Mouse (Mus musculus): Measurements from ENCODE around the gene Ltb4r1. TPM values are rescaled to one million over a fixed set of nuclear protein-coding genes. Genes with fewer than 3 reads are reported as not detected.

Ltb4r1 gene
- polyA plus RNA-seq, 1 experiment from 2014 or later: 0.88 TPM

GRCm38 (mm10) chr14:55723433-55723832, 42.3 kb upstream of the Ltb4r1 start:
- WGBS: 91% methylated on average over 7 of the region's 7 CpGs
- ATAC-seq (ENCODE audit: insufficient number of reproducible peaks, insufficient read depth, low FRiP score, low read depth): no peak
- no peak overlapping the region for H3K4me3 ChIP-seq (ENCODE audit: low read depth, low read length)
- H3K9ac ChIP-seq (replicated peaks; ENCODE audit: low read depth, low read length): no peak overlapping the region
- no peak overlapping the region for H3K27ac ChIP-seq (ENCODE audit: low read length)
- no peaks in the 10 kb centered on the region for H3K9me3 ChIP-seq (ENCODE audit: control insufficient read depth, low read depth, low read length)
- no peak overlapping the region for H3K4me2 ChIP-seq (replicated peaks; ENCODE audit: low read depth, low read length)
- H3K36me3 ChIP-seq (ENCODE audit: control insufficient read depth, insufficient read depth, low read length): peaks cover 3% of the 10 kb centered on the region; the same call in 1 of the 2 replicates
- H3K4me1 ChIP-seq (ENCODE audit: control insufficient read depth, insufficient read depth, low read length): no peaks in the 10 kb centered on the region
- H3K27me3 ChIP-seq (ENCODE audit: control insufficient read depth, insufficient read depth, low read length): no peaks in the 10 kb centered on the region

- no peak for ATAC-seq (ENCODE audit: insufficient number of reproducible peaks, insufficient read depth, low FRiP score, low read depth)
- no peaks in the 10 kb centered on the region for H3K9me3 ChIP-seq (ENCODE audit: control insufficient read depth, low read depth, low read length)
- H3K4me1 ChIP-seq (ENCODE audit: control insufficient read depth, insufficient read depth, low read length): no peaks in the 10 kb centered on the region
- no peaks in the 10 kb centered on the region for H3K27me3 ChIP-seq (ENCODE audit: control insufficient read depth, insufficient read depth, low read length)
- H3K36me3 ChIP-seq (ENCODE audit: control insufficient read depth, insufficient read depth, low read length): no peaks in the 10 kb centered on the region; the same call in 1 of the 2 replicates
- H3K9ac ChIP-seq (replicated peaks; ENCODE audit: low read depth, low read length): no peak overlapping the region
- 56% methylated on average over 8 of the region's 8 CpGs for WGBS
- no peak overlapping the region for H3K4me2 ChIP-seq (replicated peaks; ENCODE audit: low read depth, low read length)
- no peak overlapping the region for H3K4me3 ChIP-seq (ENCODE audit: low read depth, low read length)
- no peak overlapping the region for H3K27ac ChIP-seq (ENCODE audit: low read length)
Observed at GRCm38 (mm10) chr14:55724411-55724871, 41.3 kb upstream of the Ltb4r1 start.

GRCm38 (mm10) chr14:55726261-55726660, 39.5 kb upstream of the Ltb4r1 start:
- H3K9ac ChIP-seq (replicated peaks; ENCODE audit: low read depth, low read length): no peak overlapping the region
- H3K27ac ChIP-seq (ENCODE audit: low read length): no peak overlapping the region
- no peaks in the 10 kb centered on the region for H3K4me1 ChIP-seq (ENCODE audit: control insufficient read depth, insufficient read depth, low read length)
- H3K27me3 ChIP-seq (ENCODE audit: control insufficient read depth, insufficient read depth, low read length): no peaks in the 10 kb centered on the region
- H3K36me3 ChIP-seq (ENCODE audit: control insufficient read depth, insufficient read depth, low read length): no peaks in the 10 kb centered on the region
- no peak overlapping the region for H3K4me3 ChIP-seq (ENCODE audit: low read depth, low read length)
- ATAC-seq (ENCODE audit: insufficient number of reproducible peaks, insufficient read depth, low FRiP score, low read depth): no peak
- no peak overlapping the region for H3K4me2 ChIP-seq (replicated peaks; ENCODE audit: low read depth, low read length)
- H3K9me3 ChIP-seq (ENCODE audit: control insufficient read depth, low read depth, low read length): no peaks in the 10 kb centered on the region

GRCm38 (mm10) chr14:55727889-55728685, 37.7 kb upstream of the Ltb4r1 start:
- Histone ChIP-seq H3K27me3 (ENCODE audit: control insufficient read depth, insufficient read depth, low read length) (no peaks in the 10 kb centered on the region), H3K27ac (ENCODE audit: low read length) (no peak overlapping the region), H3K9me3 (ENCODE audit: control insufficient read depth, low read depth, low read length) (no peaks in the 10 kb centered on the region), H3K4me1 (ENCODE audit: control insufficient read depth, insufficient read depth, low read length) (no peaks in the 10 kb centered on the region), H3K36me3 (ENCODE audit: control insufficient read depth, insufficient read depth, low read length) (no peaks in the 10 kb centered on the region), H3K4me3 (ENCODE audit: low read depth, low read length) (no peak overlapping the region), H3K4me2 (replicated peaks; ENCODE audit: low read depth, low read length) (no peak overlapping the region), H3K9ac (replicated peaks; ENCODE audit: low read depth, low read length) (no peak overlapping the region)
- WGBS: 54% methylated on average over 8 of the region's 8 CpGs
- ATAC-seq (ENCODE audit: insufficient number of reproducible peaks, insufficient read depth, low FRiP score, low read depth): no peak

GRCm38 (mm10) chr14:55730116-55730515, 35.6 kb upstream of the Ltb4r1 start:
- Histone ChIP-seq H3K27me3 (ENCODE audit: control insufficient read depth, insufficient read depth, low read length) (no peaks in the 10 kb centered on the region), H3K36me3 (ENCODE audit: control insufficient read depth, insufficient read depth, low read length) (no peaks in the 10 kb centered on the region), H3K4me1 (ENCODE audit: control insufficient read depth, insufficient read depth, low read length) (no peaks in the 10 kb centered on the region), H3K4me2 (replicated peaks; ENCODE audit: low read depth, low read length) (no peak overlapping the region), H3K4me3 (ENCODE audit: low read depth, low read length) (no peak overlapping the region), H3K9me3 (ENCODE audit: control insufficient read depth, low read depth, low read length) (no peaks in the 10 kb centered on the region), H3K9ac (replicated peaks; ENCODE audit: low read depth, low read length) (no peak overlapping the region), H3K27ac (ENCODE audit: low read length) (no peak overlapping the region)
- ATAC-seq (ENCODE audit: insufficient number of reproducible peaks, insufficient read depth, low FRiP score, low read depth): no peak
- 78% methylated on average over 7 of the region's 7 CpGs for whole genome bisulfite sequencing

GRCm38 (mm10) chr14:55730531-55731032, 35.2 kb upstream of the Ltb4r1 start:
- 80% methylated on average over 7 of the region's 7 CpGs for WGBS
- no peaks in the 10 kb centered on the region for H3K27me3 ChIP-seq (ENCODE audit: control insufficient read depth, insufficient read depth, low read length)
- H3K4me1 ChIP-seq (ENCODE audit: control insufficient read depth, insufficient read depth, low read length): no peaks in the 10 kb centered on the region
- ATAC-seq (ENCODE audit: insufficient number of reproducible peaks, insufficient read depth, low FRiP score, low read depth): no peak
- no peaks in the 10 kb centered on the region for H3K9me3 ChIP-seq (ENCODE audit: control insufficient read depth, low read depth, low read length)
- no peak overlapping the region for H3K4me3 ChIP-seq (ENCODE audit: low read depth, low read length)
- H3K4me2 ChIP-seq (replicated peaks; ENCODE audit: low read depth, low read length): no peak overlapping the region
- H3K9ac ChIP-seq (replicated peaks; ENCODE audit: low read depth, low read length): no peak overlapping the region
- H3K27ac ChIP-seq (ENCODE audit: low read length): no peak overlapping the region
- H3K36me3 ChIP-seq (ENCODE audit: control insufficient read depth, insufficient read depth, low read length): no peaks in the 10 kb centered on the region

- no peaks in the 10 kb centered on the region for H3K27me3 ChIP-seq (ENCODE audit: control insufficient read depth, insufficient read depth, low read length)
- no peak for ATAC-seq (ENCODE audit: insufficient number of reproducible peaks, insufficient read depth, low FRiP score, low read depth)
- H3K36me3 ChIP-seq (ENCODE audit: control insufficient read depth, insufficient read depth, low read length): peaks cover 4% of the 10 kb centered on the region; the same call in 1 of the 2 replicates
- 68% methylated on average over 10 of the region's 10 CpGs for WGBS
- no peak overlapping the region for H3K4me3 ChIP-seq (ENCODE audit: low read depth, low read length)
- H3K9me3 ChIP-seq (ENCODE audit: control insufficient read depth, low read depth, low read length): no peaks in the 10 kb centered on the region
- H3K4me2 ChIP-seq (replicated peaks; ENCODE audit: low read depth, low read length): no peak overlapping the region
- no peak overlapping the region for H3K9ac ChIP-seq (replicated peaks; ENCODE audit: low read depth, low read length)
- H3K27ac ChIP-seq (ENCODE audit: low read length): no peak overlapping the region
- no peaks in the 10 kb centered on the region for H3K4me1 ChIP-seq (ENCODE audit: control insufficient read depth, insufficient read depth, low read length)
Observed at GRCm38 (mm10) chr14:55733889-55734288, 31.9 kb upstream of the Ltb4r1 start.

GRCm38 (mm10) chr14:55734869-55735268, 30.9 kb upstream of the Ltb4r1 start:
- Histone ChIP-seq H3K4me2 (replicated peaks; ENCODE audit: low read depth, low read length) (no peak overlapping the region), H3K27me3 (ENCODE audit: control insufficient read depth, insufficient read depth, low read length) (no peaks in the 10 kb centered on the region), H3K27ac (ENCODE audit: low read length) (no peak overlapping the region), H3K36me3 (ENCODE audit: control insufficient read depth, insufficient read depth, low read length) (peaks cover 13% of the 10 kb centered on the region; the same call in 1 of the 2 replicates), H3K4me1 (ENCODE audit: control insufficient read depth, insufficient read depth, low read length) (no peaks in the 10 kb centered on the region), H3K4me3 (ENCODE audit: low read depth, low read length) (no peak overlapping the region), H3K9me3 (ENCODE audit: control insufficient read depth, low read depth, low read length) (no peaks in the 10 kb centered on the region), H3K9ac (replicated peaks; ENCODE audit: low read depth, low read length) (no peak overlapping the region)
- ATAC-seq (ENCODE audit: insufficient number of reproducible peaks, insufficient read depth, low FRiP score, low read depth): no peak
- WGBS: 64% methylated on average over 7 of the region's 7 CpGs
